Comparison of ENCODE assay signal across 15 mouse cellular contexts in the genomic region with DNA sequence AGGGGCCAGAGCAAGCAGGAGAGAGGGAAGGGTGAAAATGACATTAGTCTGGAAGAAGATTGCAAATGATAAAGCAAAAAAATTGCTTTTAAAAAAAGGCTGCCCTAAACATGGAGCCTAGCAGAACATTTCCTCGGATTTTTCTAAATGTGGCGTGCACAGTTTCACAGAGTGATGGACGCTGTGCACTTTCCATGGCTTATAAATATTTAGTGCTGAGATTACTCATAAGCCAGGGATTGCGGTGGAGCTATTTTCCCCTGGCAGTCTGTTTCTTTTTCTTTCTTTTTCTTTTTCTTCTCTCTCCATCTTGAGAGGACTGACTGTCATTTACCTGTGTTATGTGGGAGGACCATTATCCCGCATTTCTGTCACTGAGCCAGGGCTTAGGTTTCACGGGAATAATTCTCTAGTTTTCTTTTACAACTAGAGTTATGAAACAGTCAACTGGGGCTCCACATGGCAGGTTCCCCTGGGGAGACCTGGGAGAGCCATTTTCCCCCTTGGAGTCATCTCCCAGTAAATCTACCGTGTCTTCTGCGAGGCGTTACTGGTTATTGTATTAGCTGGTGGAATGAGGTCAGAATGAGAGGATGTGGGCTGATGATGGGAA.
DNase-seq lines count a peak whose midpoint lies in the region; ATAC-seq and TF ChIP-seq lines count a peak whose summit lies in the region.
"Had no signal": no experiment of that assay in that cellular context is flagged by ENCODE, and none has a peak within 500 bp of the region (broad histone marks: within the 10 kb centered on the region; RNA-seq: fewer than 3 reads in every experiment).

No protein-coding gene starts in this region.

- 79% methylated on average over 9 of the region's 9 CpGs for WGBS in heart, embryonic 11.5 days (ENCODE audit: insufficient replicate concordance)

- intact Hi-C loops in left cerebral cortex, adult 2 months (cut with DNase I): loop anchor here (1.0 to 10.0 kb wide), 2 partner anchors 176 to 269 kb away; a partner anchor contains a TSS
- intact Hi-C loops in left cerebral cortex, postnatal 4 days (cut with DNase I): no loop called here

- ATAC-seq in heart, embryonic 11.5 days (replicated peaks; ENCODE audit: insufficient number of reproducible peaks, low FRiP score, low TSS enrichment): no peak

- DNase-seq in frontal cortex, postnatal 36 days (ENCODE audit: low spot score in 2 of 2): peak; percentile 30 to 32
- DNase-seq in frontal cortex, postnatal 25 days (ENCODE audit: low spot score in 2 of 2): no peak
- peak; percentile 29 to 46 for DNase-seq in left cerebral cortex, adult 2 months (ENCODE audit: extremely low spot score in 1 of 2, low spot score in 2 of 2)
- no peak for DNase-seq in left cerebral cortex, postnatal 4 days
- DNase-seq in layer of hippocampus, postnatal 36 days: peak; percentile 16 to 26
- peak; percentile 48 to 55 for DNase-seq in right cerebral cortex, adult 2 months (ENCODE audit: low spot score in 2 of 2)
- DNase-seq in kidney, adult 8-10 months: no peak
- DNase-seq: adrenal gland, adult 8-10 months; cerebellum, adult 9-11 months; kidney, adult 11 months; kidney, postnatal 4 days; lung, adult 18-20 months had no signal

- no peak overlapping the region for H3K9ac ChIP-seq in heart, embryonic 11.5 days (ENCODE audit: low read depth, low read length)
- H3K9ac ChIP-seq: limb, embryonic 15.5 days had no signal

- no peak for TF ChIP-seq CTCF in left cerebral cortex, adult 2 months (IDR thresholded peaks at IDR 0.05)

- H3K36me3 ChIP-seq in heart, embryonic 11.5 days (ENCODE audit: control insufficient read depth, insufficient read depth, low read length): no peaks in the 10 kb centered on the region
- H3K36me3 ChIP-seq: forebrain, embryonic 10.5 days; limb, embryonic 15.5 days had no signal

- H3K4me2 ChIP-seq in heart, embryonic 11.5 days: no peak overlapping the region
- H3K4me2 ChIP-seq: limb, embryonic 15.5 days had no signal

- H3K27me3 ChIP-seq in heart, embryonic 11.5 days (ENCODE audit: control insufficient read depth, insufficient read depth, low read length): no peaks in the 10 kb centered on the region
- H3K27me3 ChIP-seq: limb, embryonic 15.5 days had no signal

- H3K4me1 ChIP-seq in heart, embryonic 11.5 days (ENCODE audit: control insufficient read depth, insufficient read depth, low read length): no peaks in the 10 kb centered on the region

- no peak overlapping the region for H3K4me3 ChIP-seq in left cerebral cortex, adult 2 months
- H3K4me3 ChIP-seq in heart, embryonic 11.5 days (ENCODE audit: low read depth, low read length): no peak overlapping the region
- H3K4me3 ChIP-seq: forebrain, embryonic 10.5 days; limb, embryonic 15.5 days had no signal

- no peaks in the 10 kb centered on the region for H3K9me3 ChIP-seq in heart, embryonic 11.5 days (replicated peaks; ENCODE audit: control insufficient read depth, low read length)
- H3K9me3 ChIP-seq: forebrain, embryonic 10.5 days; limb, embryonic 15.5 days had no signal

- H3K27ac ChIP-seq in left cerebral cortex, adult 2 months: peak overlapping the region; percentile 37
- H3K27ac ChIP-seq in heart, embryonic 11.5 days (ENCODE audit: low read depth, low read length): no peak overlapping the region
- H3K27ac ChIP-seq: forebrain, embryonic 10.5 days; limb, embryonic 15.5 days had no signal

Comparison
In these comparisons a context has a peak if more than half of its experiments do, and no peak if none do; other contexts are left out.
1. DNase-seq: peak in frontal cortex, postnatal 36 days (2 of 2), left cerebral cortex, adult 2 months (2 of 2), layer of hippocampus, postnatal 36 days (2 of 2) and right cerebral cortex, adult 2 months (2 of 2); none in frontal cortex, postnatal 25 days (0 of 2), left cerebral cortex, postnatal 4 days (single experiment) and kidney, adult 8-10 months (0 of 2).